Mouse (Mus musculus) monocyte, adult 5-6 weeks (primary cell): ENCODE results near the gene Mob3c. TPM values are rescaled to one million over a fixed set of nuclear protein-coding genes. Genes with fewer than 3 reads are reported as not detected.

Experiments used
- ATAC-seq: fragments of 153-309, 156-312 bp; replicated peaks from 2 replicates; pipeline ENCODE4 v1.8.0; 2017; ENCODE audit warnings: mild to moderate bottlenecking; ENCODE audit not compliant: low TSS enrichment, insufficient number of reproducible peaks, severe bottlenecking, poor library complexity, low FRiP score
- total RNA-seq: library from RNA; stranded (forward); fragments of 200-1000, 200-491, 200-594 nt; gene quantifications from 3 replicates; pipeline ENCODE4 v1.2.3, GENCODE M21; 2017

Gene Mob3c
- 17.7 to 25.1 TPM (median 19.5 TPM) in 3 replicates for total RNA-seq

DNA sequence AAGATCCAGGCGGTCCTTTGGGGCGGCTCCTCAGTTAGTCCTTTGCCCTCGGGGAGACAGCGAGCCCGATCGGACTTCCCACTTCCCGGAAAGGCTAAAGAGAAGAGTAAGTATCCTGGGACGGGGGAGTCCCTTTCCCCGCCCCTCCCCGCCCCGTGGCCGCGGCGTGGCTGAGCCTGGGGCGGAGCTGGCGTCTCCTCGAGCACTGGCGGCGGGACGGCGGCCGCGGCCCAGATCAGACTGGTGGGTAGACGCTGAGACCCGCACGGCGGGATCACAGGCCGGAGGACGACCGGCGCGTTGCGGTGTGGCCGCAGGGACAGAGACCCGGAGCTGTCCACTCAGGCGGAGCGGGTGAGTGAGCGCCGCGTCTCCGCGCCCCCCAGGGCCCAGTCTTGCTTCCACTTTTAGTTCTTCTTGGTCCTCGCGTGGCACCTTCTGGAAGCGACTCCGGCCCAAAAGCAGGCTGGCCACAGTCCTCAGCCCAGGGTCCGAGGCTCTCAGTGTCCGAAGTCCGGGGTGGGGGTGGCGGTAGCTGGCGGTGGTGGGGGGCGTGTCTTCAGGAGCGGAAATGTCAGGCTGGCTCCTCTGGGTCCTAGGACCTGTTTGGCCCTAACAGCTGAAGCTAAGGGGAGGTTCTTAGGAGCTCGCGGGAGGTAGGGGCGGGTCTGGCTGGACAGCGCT, at the start of gene Mob3c:
Mob3c (plus strand) TSS at position 205 of the 684 bp plus-strand sequence.
- peak; percentile 84 for ATAC-seq

DNA sequence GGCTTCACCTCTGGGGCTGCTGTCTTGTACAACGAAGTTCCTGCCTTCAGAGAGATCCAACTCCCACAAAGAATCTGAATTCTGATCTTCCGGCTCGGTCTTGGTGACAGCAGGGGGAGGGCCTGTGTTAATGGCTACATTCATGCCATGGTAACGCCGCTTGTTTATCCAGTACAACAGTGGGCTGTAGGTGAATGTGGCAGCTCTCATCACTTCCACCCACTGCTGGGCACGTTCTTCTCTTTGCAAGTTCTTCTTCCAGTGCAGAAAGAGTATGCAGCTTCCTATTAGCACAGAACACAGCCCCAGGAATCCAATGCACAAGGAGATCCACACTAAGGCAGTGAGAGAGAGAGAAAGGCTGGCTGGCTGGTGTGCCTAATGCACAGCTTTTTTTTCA, 47.6 kb upstream of the Mob3c start:
- no peak for ATAC-seq

- no peak for ATAC-seq
Measured at GRCm38 (mm10) chr4:115780918-115781317, 47.0 kb upstream of the Mob3c start, which contains the start of gene Tex38. Gene Tex38, minus strand, starts transcription at chr4:115781018.

GRCm38 (mm10) chr4:115782026-115782805, 45.7 kb upstream of the Mob3c start:
- ATAC-seq: no peak

DNA sequence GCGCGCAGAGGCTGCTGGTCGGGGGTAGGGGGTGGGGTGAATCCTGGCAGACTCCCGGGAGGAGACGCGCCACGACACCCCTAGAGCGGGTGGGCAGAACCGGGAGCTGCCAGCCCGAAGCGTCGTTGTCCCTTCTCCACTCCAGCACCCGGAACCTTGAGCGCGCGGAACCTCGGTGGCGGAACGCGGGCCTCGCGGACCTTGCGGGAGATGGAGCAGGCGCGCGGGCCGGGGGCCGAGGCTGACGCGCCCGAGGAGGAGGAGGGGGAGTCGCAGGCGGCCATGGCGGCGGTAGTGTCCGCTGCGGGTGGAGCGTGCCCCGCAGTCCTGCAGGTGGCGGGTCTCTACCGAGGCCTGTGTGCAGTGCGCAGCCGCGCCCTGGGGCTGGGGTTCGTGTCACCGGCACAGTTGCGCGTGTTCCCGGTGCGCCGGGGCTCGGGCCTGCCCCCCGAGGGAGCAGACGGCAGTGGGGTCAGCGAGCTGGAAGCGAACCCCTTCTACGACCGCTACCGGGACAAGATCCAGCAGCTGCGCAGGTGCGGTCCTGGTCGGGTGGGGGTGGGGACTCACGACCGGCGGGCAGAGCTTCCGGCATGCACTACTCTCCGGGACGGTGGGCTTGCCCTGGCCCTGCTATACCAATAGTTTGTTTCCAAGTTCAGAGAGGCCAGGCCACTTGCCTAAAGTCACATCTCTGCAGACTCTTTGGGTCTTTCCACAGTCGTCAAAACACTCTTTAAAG, 43.0 kb upstream of the Mob3c start, which contains the start of gene Atpaf1:
Atpaf1 (plus strand) TSS at position 44 of the 742 bp plus-strand sequence.
- ATAC-seq: peak; percentile 25

- ATAC-seq: no peak
Measured at GRCm38 (mm10) chr4:115785511-115786034, 42.3 kb upstream of the Mob3c start.

- no peak for ATAC-seq
Measured at GRCm38 (mm10) chr4:115790864-115791263, 37.0 kb upstream of the Mob3c start.

DNA sequence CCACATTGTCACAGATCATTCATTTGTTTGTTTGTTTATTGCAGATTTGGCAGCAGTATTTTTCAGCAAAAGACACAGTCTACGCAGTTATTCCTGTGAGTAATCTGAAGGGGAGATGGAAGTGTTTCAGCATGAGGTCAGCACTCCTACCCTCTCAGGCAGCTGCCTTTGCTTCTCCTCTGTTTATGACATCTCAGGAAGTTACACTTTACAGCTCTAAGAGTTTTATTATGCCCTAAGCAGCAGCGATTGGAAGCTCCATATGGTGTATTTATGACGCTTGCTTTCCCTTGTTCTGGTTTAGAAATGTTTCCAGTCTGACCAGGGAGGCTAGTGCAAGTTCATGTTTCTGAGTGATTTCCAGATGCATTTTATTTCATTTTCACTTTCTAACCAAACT, 32.5 kb upstream of the Mob3c start:
- ATAC-seq: no peak

DNA sequence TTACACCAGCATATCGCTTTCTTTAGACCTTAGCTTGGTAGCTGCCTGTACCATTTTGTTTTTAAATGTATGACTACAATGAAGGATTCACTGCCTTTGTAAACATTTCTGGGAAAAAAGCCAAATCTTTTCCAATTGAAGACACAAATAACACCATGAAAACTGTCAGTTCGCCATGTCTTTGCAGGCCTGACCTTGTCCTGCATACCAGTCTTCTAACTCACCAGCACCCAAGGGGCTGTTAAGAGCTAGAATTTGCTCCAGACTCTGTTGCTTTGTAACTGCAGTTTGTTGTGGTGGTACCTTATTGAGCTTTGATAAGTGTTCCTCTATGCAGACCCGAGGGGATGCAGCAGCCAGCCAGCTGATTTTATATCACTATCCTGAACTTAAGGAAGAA, 27.9 kb upstream of the Mob3c start:
- ATAC-seq: no peak

DNA sequence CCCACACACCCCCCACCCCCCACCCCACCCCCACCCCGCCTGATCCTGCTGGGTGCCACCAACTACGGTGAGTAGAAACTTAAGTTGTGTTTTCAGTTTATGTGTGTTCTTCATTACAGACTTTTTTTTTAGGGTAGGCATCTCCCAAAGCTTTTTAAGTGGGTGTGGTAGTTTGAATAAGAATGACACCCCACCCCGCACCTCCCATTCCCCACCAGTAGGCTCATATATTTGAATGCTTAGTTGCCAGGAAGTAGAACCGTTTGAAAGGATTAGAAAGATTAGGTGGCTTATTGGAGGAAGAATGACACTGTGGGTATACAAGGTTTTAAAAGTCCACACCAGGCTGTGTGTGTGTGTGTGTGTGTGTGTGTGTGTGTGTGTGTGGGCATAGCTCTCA, 15.6 kb upstream of the Mob3c start:
- ATAC-seq: no peak

GRCm38 (mm10) chr4:115815606-115816005, 12.3 kb upstream of the Mob3c start:
- ATAC-seq: no peak

DNA sequence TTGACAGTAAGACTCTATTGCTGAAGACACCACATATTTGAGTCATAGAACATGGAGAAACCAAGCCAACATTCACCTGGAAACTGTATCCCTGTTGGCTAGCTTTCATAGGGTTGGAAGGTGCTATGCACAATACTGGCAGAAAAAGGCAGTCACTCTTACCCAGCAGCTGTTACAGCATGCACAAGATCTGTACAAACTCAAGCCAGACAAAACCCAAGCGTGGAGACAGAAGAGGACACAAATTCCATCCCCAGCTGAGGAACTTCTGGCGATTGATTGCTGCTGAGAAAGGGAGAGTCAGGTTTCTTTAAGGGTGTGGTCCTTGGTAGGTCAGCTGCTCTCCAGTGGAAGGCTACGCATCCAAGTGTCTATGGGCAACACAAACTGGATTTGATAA, 7.7 kb upstream of the Mob3c start:
- ATAC-seq: no peak

DNA sequence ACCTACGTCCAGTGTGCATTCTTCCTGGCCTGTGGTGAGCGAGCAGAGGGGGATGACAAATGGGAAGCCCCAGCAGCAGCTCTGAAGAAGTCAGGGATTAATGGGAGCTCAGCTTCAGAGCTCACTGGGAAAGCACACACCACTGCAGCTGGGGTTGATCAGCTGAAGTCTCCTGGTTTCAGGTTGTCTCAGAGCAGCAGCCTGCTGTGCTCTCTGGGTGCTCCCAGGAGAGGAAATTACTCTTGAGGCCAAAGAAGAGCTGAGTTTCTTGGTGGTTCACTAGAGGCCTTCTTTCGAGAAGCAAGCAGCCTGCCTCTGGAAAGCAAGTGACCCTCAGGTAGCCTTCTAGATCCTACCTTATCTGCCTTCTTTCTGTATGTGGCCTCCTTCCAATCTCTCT, 6.9 kb upstream of the Mob3c start:
- no peak for ATAC-seq

DNA sequence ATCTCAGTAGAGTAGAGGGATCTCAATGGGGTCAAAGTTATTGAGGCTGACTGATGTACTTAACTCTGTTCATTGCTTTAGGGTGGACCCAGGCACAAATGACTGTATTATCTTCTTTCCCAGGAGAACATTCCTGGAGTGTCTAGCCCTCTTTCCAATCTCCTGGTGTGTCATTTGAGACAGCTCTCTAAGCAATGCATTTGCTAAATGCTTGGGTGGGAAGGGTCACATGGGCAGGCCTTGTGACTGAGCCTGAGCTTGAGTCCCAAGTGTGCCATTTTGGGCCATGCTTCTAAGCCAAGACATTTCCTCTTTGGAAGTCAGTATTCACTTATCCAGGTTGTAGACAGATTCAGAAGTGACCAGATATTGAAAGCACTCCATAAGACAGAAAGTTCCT, 6.5 kb upstream of the Mob3c start:
- no peak for ATAC-seq

DNA sequence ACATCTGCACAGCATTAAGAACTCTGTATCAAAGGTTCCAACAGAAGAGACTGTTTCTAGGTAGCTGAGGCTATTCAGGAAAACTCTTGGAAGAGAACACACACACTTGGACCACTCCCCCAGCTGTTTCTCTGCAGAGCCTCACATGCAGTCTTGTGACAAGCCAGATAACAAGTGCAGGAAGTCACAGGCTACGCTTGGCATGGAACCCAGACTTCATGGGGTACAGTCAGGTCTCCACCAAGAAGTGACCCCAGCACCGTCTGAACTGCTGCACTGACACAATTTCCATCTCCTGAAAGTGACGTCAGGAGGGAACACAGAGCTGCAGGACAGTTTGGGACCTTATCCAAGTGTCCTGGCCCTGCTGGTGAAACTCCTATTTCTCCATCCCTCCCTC, 6.0 kb upstream of the Mob3c start:
- no peak for ATAC-seq

DNA sequence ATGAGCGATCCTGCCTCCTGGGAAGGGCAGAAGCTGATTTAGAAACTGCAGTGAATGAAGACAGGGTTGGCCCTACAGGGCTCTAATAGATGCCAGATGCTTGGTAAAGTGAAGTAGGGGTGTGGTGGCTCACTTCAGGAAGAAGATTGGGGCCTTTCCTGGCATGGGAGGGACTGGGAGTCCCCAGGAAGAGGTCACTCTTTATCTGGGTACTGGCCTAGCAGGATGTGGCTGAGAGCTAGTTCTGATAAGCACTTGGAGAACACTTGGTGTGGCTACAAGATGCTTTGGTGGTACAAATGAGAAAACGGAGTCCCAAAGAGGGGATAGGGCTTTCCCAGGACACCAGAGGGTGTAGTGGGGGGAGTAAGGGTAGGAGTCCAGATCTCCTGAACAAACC, 3.7 kb upstream of the Mob3c start:
- no peak for ATAC-seq

DNA sequence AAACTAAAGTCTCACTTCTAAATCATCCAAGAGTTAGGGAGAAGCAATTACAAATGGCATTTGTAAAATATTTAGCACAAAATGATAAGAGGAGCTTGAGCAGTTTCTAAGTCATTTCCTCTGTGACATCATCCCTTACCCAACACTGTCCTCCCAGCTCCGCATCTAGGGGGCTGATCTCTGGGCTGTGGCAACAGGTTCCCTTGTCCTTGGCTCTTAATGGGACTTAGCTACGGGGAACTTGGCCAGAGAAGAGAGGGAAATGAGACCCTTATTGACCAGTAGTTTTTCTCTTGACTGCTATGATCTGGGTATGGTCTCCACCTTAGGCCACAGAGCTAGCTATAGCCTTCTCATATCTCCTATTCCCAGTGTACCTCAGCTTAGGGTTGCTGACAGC, 2.6 kb upstream of the Mob3c start:
- ATAC-seq: no peak

DNA sequence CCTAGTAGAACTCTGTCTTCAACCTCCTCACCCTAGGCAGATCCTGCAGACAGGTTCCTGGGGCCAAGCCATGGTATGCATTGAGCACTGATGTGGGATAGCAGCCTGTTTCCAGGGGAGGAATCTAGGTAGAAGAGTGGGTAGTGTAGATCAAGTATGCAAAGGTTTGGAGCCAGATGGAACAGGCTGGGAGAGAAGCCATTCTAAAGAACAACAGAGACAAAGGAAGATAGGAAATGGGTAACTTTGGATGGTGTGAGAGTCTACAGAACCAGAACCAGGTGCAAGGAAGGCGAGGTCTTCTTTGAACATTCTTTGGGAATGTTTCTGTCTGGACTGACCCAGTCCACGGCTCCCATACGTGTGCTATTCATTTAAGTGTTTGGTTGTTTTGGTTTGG, 826 bp upstream of the Mob3c start:
- no peak for ATAC-seq

- no peak for ATAC-seq
Measured at GRCm38 (mm10) chr4:115827535-115827887, 381 bp upstream of the Mob3c start.
